Mouse (Mus musculus) stomach, embryonic 15.5 days (tissue): ENCODE measurements around the gene Gm4353. TPM values are rescaled to one million over a fixed set of nuclear protein-coding genes. Genes with fewer than 3 reads are reported as not detected.

Experiments
- polyA plus RNA-seq: library from polyadenylated mRNA; unstranded; fragments of >200 nt; fragmentation: Nextera tagmentation; extraction: Ambion mirVana; gene quantifications from 2 replicates; pipeline ENCODE4 v1.2.1, GENCODE M21; 2015

Gene Gm4353
- polyA plus RNA-seq, 1 experiment from 2014 or later: 3.0 TPM

Other genes starting within 250 kb of the Gm4353 start
- 36.3 and 42.4 TPM in 2 replicates for gene Sox6, start 45.8 kb downstream of the Gm4353 start, polyA plus RNA-seq
- gene 1110004F10Rik, start 45.2 kb downstream of the Gm4353 start, polyA plus RNA-seq: 226 and 230 TPM in 2 replicates
- 17.4 and 19.3 TPM in 2 replicates for gene Plekha7, start 223.7 kb upstream of the Gm4353 start, polyA plus RNA-seq
- 728 and 831 TPM in 2 replicates for gene Rps13, start 249.6 kb upstream of the Gm4353 start, polyA plus RNA-seq